Mouse (Mus musculus) limb, embryonic 13.5 days (tissue): ENCODE data around the gene Spast. TPM values are rescaled to one million over a fixed set of nuclear protein-coding genes. Genes with fewer than 3 reads are reported as not detected.

Experiments
- ATAC-seq: fragments of 200-750 bp; cut with Nextera tagmentation; 2 replicates; pipeline ENCODE4 v1.8.0; 2017; ENCODE audit warnings: low read depth, moderate number of reproducible peaks, moderate TSS enrichment; ENCODE audit not compliant: low FRiP score
- H3K27ac ChIP-seq: fragments of 300-500 bp; sonication (generic); 2 replicates; pipeline ENCODE4 v1.5.1; 2015; ENCODE audit warnings: inconsistent platforms, mild to moderate bottlenecking, moderate library complexity
- H3K27me3 ChIP-seq: fragments of 300-500 bp; sonication (generic); 2 replicates; pipeline ENCODE4 v1.6.1; 2015; ENCODE audit warnings: mild to moderate bottlenecking, inconsistent platforms
- H3K36me3 ChIP-seq: fragments of 300-500 bp; sonication (generic); 2 replicates; pipeline ENCODE4 v1.6.1; 2015; ENCODE audit warnings: inconsistent platforms, mild to moderate bottlenecking, moderate library complexity
- H3K4me1 ChIP-seq: fragments of 300-500 bp; sonication (generic); 2 replicates; pipeline ENCODE4 v1.6.1; 2015; ENCODE audit warnings: inconsistent platforms
- H3K4me2 ChIP-seq: fragments of 300-500 bp; sonication (generic); replicated peaks from 2 replicates; pipeline ENCODE4 v1.6.1; 2015; ENCODE audit warnings: inconsistent platforms, mild to moderate bottlenecking, moderate library complexity
- H3K4me3 ChIP-seq: fragments of 300-500 bp; sonication (generic); 2 replicates; pipeline ENCODE4 v1.5.1; 2015; ENCODE audit warnings: moderate library complexity, mild to moderate bottlenecking, inconsistent platforms
- H3K9ac ChIP-seq: fragments of 300-500 bp; sonication (generic); 2 replicates; pipeline ENCODE4 v1.6.1; 2015; ENCODE audit warnings: mild to moderate bottlenecking, inconsistent platforms
- H3K9me3 ChIP-seq: fragments of 300-500 bp; sonication (generic); 2 replicates; pipeline ENCODE4 v1.6.1; 2016; ENCODE audit warnings: inconsistent platforms
- WGBS: fragments of 180-500 bp; shearing (Covaris S2); methylation state at CpG from one replicate; pipeline ENCODE4 v1.1.7; 2015; 5-methylcytosine and 5-hydroxymethylcytosine counted together
- polyA plus RNA-seq: library from polyadenylated mRNA; unstranded; fragments of >200 nt; fragmentation: Nextera tagmentation; extraction: Ambion mirVana; gene quantifications from 2 replicates; pipeline ENCODE4 v1.2.1, GENCODE M21; 2015

Spast gene
- polyA plus RNA-seq, 1 experiment from 2014 or later, result 17.7 TPM

DNA sequence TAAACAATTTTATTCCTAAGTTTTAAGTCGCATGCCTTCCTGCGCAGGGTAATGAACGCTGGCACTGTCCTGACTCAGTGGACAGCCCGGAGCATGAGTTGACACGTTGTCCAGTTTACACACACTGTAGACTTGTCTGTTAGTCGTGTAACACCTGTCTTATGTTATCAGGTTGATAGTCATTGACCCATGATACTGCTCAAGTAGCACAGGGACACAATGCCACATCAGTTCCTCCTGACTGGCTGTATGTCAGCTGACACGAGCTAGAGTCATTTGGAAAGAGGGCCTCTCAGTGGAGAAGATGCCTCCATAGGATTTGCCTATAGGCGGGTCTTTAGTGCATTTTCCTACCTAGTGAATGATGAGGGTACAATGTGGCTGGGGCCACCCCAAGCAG, 67.7 kb downstream of the Spast start:
- Histone ChIP-seq H3K4me1 (no peaks in the 10 kb centered on the region), H3K9me3 (no peaks in the 10 kb centered on the region), H3K4me3 (no peak overlapping the region), H3K27me3 (no peaks in the 10 kb centered on the region), H3K9ac (no peak overlapping the region), H3K4me2 (no peak overlapping the region), H3K36me3 (peaks cover 74% of the 10 kb centered on the region), H3K27ac (no peak overlapping the region)
- no peak for ATAC-seq
- 89% methylated on average over 8 of the region's 8 CpGs for WGBS

DNA sequence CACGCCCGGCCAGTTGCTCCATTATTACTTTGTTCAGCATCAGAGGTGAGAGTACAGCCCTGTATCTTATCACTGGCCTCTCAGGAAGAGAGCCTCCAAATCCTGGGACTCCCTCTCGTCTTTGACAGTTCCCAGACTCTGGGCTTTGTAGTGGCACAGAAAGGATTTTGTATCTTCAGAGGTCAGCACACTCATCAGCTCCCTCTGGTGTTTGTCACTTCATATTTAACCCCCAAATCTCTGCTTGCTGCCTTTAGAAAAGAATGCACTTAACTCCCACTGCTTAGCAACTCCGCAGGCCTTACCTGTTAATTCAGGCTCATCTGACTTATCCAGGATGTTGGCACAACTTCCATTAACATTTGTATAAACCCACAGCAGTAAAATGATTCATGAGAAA, 70.9 kb downstream of the Spast start:
- Histone ChIP-seq H3K4me2 (no peak overlapping the region), H3K27ac (no peak overlapping the region), H3K4me1 (no peaks in the 10 kb centered on the region), H3K9me3 (no peaks in the 10 kb centered on the region), H3K36me3 (peaks cover 76% of the 10 kb centered on the region), H3K9ac (no peak overlapping the region), H3K4me3 (no peak overlapping the region), H3K27me3 (no peaks in the 10 kb centered on the region)
- 60% methylated on average over 4 of the region's 4 CpGs for WGBS
- no peak for ATAC-seq

DNA sequence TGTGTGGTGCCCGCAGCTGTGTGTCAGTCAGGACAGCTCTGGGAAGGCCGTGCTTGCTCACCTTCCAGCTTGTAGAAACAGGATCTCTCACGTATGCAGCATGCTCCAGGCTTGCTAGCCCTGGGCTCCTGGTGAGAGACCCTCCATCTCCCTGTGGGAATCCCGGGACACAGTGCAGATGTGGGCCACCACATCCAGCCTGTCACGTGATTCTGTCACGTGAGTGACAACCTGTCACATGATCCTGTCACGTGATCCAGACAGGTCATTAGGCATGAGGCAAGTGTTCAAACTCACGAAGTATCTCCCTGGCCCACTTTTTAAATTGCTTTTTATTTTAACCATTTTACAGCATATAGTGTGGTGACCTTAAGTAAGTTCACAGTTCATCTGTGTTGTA, 74.5 kb downstream of the Spast start:
- Histone ChIP-seq H3K27ac (no peak overlapping the region), H3K36me3 (peaks cover 78% of the 10 kb centered on the region), H3K4me3 (no peak overlapping the region), H3K27me3 (no peaks in the 10 kb centered on the region), H3K9ac (no peak overlapping the region), H3K4me1 (no peaks in the 10 kb centered on the region), H3K4me2 (no peak overlapping the region), H3K9me3 (no peaks in the 10 kb centered on the region)
- no peak for ATAC-seq
- WGBS, result 90% methylated on average over 8 of the region's 8 CpGs

DNA sequence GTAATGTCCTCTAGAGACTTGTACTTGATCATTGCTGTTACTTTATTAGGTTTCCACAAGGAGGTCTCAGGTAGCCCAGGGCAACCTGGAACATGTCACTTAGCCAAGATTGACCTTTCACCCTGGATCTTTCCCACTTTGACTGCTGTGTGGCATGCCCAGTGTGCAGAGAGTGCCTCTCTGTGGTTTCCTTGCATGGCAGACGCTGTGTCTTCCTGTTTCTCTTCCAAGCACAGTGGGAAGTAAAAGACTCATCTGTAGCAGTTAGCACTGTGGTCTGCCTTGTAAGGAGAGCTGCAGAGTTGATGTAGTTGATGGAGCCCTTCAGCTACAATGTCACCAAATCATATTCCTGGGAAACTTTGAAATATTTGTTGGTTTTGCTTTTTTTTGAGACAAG, 75.9 kb downstream of the Spast start:
- H3K36me3 ChIP-seq, result peaks cover 84% of the 10 kb centered on the region
- H3K9ac ChIP-seq, result no peak overlapping the region
- no peaks in the 10 kb centered on the region for H3K27me3 ChIP-seq
- H3K27ac ChIP-seq, result no peak overlapping the region
- WGBS, result 90% methylated on average over 1 of the region's 1 CpGs
- no peak overlapping the region for H3K4me2 ChIP-seq
- H3K9me3 ChIP-seq, result no peaks in the 10 kb centered on the region
- H3K4me1 ChIP-seq, result no peaks in the 10 kb centered on the region
- ATAC-seq, result no peak
- H3K4me3 ChIP-seq, result no peak overlapping the region

DNA sequence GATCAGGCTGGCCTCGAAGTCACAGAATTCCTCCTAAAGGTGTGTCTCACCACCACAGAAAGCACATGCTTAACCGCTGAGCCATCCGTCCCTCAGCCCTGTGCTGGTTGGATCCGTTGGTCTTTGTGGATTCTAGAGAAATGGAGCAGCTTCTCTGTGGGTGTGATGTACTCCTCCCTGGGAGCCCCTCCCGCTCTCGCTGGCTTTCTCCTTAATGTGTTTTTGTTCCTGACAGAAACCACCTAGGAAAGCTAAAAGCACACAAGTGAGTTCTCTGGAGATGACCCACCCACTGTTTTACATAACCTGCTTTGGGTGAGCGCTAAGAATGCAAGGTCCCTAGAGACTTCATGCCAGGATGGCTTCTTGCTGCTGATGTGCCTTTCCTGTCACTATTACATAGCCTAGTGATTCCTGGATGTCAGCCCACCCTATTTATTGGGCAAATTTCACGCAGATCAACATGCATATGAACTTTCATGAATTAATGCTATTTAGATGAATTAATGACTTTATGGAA, 78.1 kb downstream of the Spast start:
- ATAC-seq, result no peak
- WGBS, result 90% methylated on average over 8 of the region's 8 CpGs
- Histone ChIP-seq H3K36me3 (peaks cover 83% of the 10 kb centered on the region), H3K4me2 (no peak overlapping the region), H3K4me3 (no peak overlapping the region), H3K27me3 (no peaks in the 10 kb centered on the region), H3K9ac (no peak overlapping the region), H3K4me1 (no peaks in the 10 kb centered on the region), H3K9me3 (no peaks in the 10 kb centered on the region), H3K27ac (no peak overlapping the region)

DNA sequence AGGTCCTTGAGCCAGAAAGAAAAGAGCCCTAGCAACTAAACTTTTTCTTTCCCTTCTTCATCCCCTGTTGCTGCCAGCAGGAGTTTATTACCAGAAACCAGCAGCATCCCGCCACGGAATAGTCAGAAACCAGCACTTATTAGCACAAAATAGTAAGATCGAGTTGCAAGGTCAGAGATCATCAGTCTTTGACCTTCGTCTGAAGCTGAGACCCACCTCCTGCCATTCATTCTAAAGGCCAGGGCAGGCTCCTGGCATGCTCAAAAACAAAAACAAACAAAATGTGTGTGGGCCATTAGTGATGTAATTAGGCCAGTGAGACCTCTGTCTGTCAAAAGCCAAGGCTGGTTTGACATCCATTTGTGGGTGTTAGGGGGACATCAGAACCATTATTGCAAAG, 79.4 kb downstream of the Spast start:
- no peaks in the 10 kb centered on the region for H3K4me1 ChIP-seq
- no peaks in the 10 kb centered on the region for H3K9me3 ChIP-seq
- H3K4me2 ChIP-seq, result no peak overlapping the region
- 46% methylated on average over 4 of the region's 4 CpGs for WGBS
- H3K9ac ChIP-seq, result no peak overlapping the region
- H3K36me3 ChIP-seq, result peaks cover 80% of the 10 kb centered on the region
- H3K4me3 ChIP-seq, result no peak overlapping the region
- H3K27ac ChIP-seq, result no peak overlapping the region
- H3K27me3 ChIP-seq, result no peaks in the 10 kb centered on the region
- no peak for ATAC-seq

DNA sequence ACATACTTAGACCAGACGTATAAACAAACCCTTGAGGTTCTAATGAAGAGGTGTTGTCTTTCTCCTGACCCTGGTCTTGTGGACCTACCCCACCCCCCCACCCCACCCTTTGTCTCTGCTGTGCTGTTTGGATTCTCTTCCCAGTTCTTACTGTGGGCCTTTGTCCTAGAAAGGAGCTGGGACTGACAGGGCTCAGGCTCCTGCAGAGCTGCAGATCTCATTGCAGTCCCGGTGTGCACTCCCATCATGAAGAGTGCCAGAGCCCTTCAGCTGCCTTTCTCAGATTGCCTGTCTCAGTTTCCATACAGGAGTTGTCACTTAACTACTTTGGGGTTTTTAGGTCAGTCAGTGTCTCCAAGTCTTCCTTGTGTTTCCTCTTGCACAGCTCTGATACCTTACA, 81.9 kb downstream of the Spast start:
- 83% methylated on average over 2 of the region's 2 CpGs for WGBS
- H3K27ac ChIP-seq, result no peak overlapping the region
- no peak overlapping the region for H3K4me2 ChIP-seq
- H3K27me3 ChIP-seq, result no peaks in the 10 kb centered on the region
- no peaks in the 10 kb centered on the region for H3K9me3 ChIP-seq
- no peak overlapping the region for H3K4me3 ChIP-seq
- no peak for ATAC-seq
- H3K36me3 ChIP-seq, result peaks cover 73% of the 10 kb centered on the region
- H3K9ac ChIP-seq, result no peak overlapping the region
- no peaks in the 10 kb centered on the region for H3K4me1 ChIP-seq

DNA sequence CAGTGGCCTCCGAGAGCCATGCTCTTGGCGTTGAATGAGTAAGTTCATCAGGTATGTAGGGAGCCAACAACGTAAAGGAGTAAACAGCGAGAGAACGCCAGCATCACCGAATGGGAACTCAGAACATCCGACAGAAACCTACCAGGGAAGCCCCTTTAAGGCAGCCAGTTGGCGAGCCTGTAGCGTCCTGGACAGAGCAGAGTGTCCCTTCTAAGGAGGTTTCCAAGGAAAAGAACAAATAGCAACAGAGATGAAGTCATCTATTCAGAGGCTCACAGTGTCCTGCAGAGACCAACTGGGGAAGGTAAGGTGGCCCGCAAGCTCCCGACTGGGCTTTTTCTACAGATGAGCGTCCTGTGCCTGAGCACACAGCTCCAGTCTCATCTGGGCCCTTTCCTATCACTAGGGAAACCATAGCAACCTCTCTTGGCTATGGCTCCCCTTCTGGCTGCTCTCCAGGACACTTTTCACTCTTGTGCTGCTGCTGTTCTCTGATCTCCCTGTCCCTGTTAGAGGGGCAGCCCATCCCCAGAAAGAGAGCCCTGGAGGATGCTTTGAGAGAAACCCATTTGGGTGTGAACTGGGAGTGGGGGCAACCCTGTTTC, 85.7 kb downstream of the Spast start:
- no peaks in the 10 kb centered on the region for H3K4me1 ChIP-seq
- 92% methylated on average over 12 of the region's 12 CpGs for WGBS
- no peaks in the 10 kb centered on the region for H3K9me3 ChIP-seq
- ATAC-seq, result no peak
- no peak overlapping the region for H3K4me2 ChIP-seq
- no peak overlapping the region for H3K9ac ChIP-seq
- no peaks in the 10 kb centered on the region for H3K27me3 ChIP-seq
- peaks cover 76% of the 10 kb centered on the region for H3K36me3 ChIP-seq
- no peak overlapping the region for H3K27ac ChIP-seq
- no peak overlapping the region for H3K4me3 ChIP-seq

DNA sequence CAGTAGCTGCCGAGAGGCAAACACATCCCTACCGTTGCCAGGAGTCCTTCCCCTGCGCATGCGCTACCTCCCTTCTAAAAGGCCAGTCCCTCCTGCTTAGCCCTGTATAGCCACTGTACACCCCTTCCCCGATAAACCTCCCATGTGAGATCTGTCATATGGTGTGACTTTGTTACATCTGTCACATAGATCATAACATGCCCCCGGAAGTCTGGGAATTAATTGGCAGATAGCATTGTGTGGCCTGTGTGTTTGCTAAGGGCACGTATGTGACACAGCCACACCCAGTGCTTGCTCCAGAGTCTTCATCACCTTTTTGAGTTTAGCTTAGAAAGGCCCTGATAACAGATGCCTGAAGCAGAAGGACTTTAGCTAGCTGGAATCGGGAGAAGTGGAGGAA, 91.3 kb downstream of the Spast start:
- no peak for ATAC-seq

DNA sequence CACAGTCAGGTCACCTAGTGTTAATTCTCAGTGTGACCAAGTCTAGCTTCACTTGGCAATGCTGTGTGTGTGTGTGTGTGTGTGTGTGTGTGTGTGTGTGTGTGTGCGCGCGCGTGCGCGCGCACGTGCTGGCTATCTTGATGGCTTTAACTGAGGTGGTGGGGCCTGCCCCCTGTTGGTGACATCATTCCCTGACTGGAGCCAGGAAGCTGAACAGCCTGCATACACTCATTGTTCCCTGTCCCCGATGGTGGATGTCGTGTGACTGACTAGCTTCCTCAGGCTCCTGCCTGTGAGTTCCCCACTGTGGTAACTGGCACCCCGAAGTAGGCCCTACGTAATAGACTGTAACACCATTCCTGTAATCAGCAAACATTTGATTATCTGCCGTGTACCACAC, 92.7 kb downstream of the Spast start:
- Histone ChIP-seq H3K27ac (no peak overlapping the region), H3K27me3 (no peaks in the 10 kb centered on the region), H3K9me3 (no peaks in the 10 kb centered on the region), H3K4me3 (no peak overlapping the region), H3K9ac (no peak overlapping the region), H3K36me3 (peaks cover 26% of the 10 kb centered on the region), H3K4me2 (no peak overlapping the region), H3K4me1 (no peaks in the 10 kb centered on the region)
- 73% methylated on average over 9 of the region's 13 CpGs for WGBS
- ATAC-seq, result no peak

More for the DNA sequence above, 91.3 kb downstream of the Spast start:
- Histone ChIP-seq H3K27me3 (no peaks in the 10 kb centered on the region), H3K4me3 (no peak overlapping the region), H3K36me3 (peaks cover 35% of the 10 kb centered on the region), H3K4me2 (no peak overlapping the region), H3K4me1 (no peaks in the 10 kb centered on the region), H3K9ac (no peak overlapping the region), H3K9me3 (no peaks in the 10 kb centered on the region), H3K27ac (no peak overlapping the region)
- 89% methylated on average over 8 of the region's 8 CpGs for WGBS

DNA sequence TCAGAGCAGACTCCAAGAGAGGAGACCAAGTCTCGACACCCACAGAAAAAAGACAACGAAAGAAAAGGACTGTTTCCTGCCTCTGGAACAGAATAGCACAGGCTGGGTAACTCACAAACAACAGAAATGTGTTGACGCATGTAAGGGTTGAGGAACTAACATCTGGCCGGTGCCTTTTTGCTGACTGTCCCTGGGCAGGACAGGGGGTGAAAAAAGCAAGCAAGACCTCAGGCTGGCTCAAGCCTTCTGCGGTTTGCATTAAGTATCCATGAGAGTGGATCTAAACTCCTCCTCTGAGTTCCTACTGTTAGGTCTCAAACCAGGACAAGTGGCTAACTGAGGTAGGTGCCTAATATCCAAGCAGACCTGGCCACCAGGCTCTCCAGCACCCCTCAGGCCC, 93.8 kb downstream of the Spast start:
- Histone ChIP-seq H3K36me3 (peaks cover 16% of the 10 kb centered on the region), H3K27me3 (no peaks in the 10 kb centered on the region), H3K4me2 (no peak overlapping the region), H3K9me3 (no peaks in the 10 kb centered on the region), H3K4me3 (no peak overlapping the region), H3K4me1 (no peaks in the 10 kb centered on the region), H3K27ac (no peak overlapping the region), H3K9ac (no peak overlapping the region)
- no peak for ATAC-seq
- whole genome bisulfite sequencing, result 87% methylated on average over 5 of the region's 5 CpGs

DNA sequence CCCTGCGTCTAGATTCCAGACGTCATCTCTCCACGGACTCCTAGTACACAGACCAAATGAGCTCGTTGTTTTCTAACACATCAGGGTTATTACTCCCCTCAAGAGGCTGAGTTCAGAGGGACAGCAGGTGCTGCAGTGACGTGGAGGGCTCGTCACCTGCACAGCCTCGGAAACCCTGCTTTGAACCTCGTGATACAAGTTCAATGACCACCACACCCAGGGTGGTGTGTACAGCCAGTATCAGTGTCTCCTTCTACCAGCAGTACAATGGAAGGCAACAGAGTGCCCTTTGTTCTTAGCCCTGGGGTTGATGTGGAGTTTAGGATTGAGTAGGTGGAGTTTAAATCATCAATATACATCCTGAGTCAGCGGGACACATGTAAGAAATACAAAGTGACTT, 99.0 kb downstream of the Spast start:
- Histone ChIP-seq H3K4me2 (no peak overlapping the region), H3K4me3 (no peak overlapping the region), H3K27ac (no peak overlapping the region), H3K9me3 (no peaks in the 10 kb centered on the region), H3K36me3 (no peaks in the 10 kb centered on the region), H3K9ac (no peak overlapping the region), H3K4me1 (no peaks in the 10 kb centered on the region), H3K27me3 (no peaks in the 10 kb centered on the region)
- WGBS, result 70% methylated on average over 9 of the region's 9 CpGs
- no peak for ATAC-seq

DNA sequence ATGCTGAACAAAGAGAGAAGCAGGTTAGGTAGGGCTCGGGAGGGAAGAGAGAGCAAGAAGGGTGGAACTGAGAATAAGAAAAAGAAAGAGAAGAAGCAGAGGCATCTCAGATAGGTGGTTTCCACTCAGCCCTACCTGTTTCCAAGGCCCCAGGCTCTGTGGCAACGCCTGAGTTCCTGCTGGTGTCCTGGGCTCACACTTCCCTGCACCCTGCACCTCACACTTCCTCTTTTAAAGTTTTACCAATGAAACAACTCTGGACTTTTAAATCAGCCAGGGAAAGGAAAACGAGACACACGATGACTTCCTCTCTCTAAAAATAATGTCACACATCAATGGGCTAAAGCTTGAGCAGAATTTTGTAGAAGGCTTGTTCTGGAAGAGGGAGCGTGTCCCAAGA, 101.7 kb downstream of the Spast start:
- H3K27me3 ChIP-seq, result no peaks in the 10 kb centered on the region
- no peak overlapping the region for H3K4me2 ChIP-seq
- H3K9ac ChIP-seq, result no peak overlapping the region
- no peak overlapping the region for H3K27ac ChIP-seq
- no peak for ATAC-seq
- no peaks in the 10 kb centered on the region for H3K36me3 ChIP-seq
- no peaks in the 10 kb centered on the region for H3K9me3 ChIP-seq
- 74% methylated on average over 5 of the region's 5 CpGs for WGBS
- no peak overlapping the region for H3K4me3 ChIP-seq
- no peaks in the 10 kb centered on the region for H3K4me1 ChIP-seq
